Mouse (Mus musculus) lung, adult 2 months (tissue): ENCODE results near the gene Dok5.

Experiments
- CTCF ChIP-seq: fragments of 200-500 bp; IDR thresholded peaks from 2 replicates; pipeline ENCODE4 v1.5.1; 2011; ENCODE audit warnings: mild to moderate bottlenecking, low read length, control low read depth; ENCODE audit not compliant: insufficient read depth
- POLR2A ChIP-seq: fragments of 200-500 bp; IDR thresholded peaks from 2 replicates; pipeline ENCODE4 v1.6.1; 2011; ENCODE audit warnings: low read depth, mild to moderate bottlenecking, control low read depth, low read length, borderline replicate concordance; ENCODE audit errors: extremely low read depth

DNA sequence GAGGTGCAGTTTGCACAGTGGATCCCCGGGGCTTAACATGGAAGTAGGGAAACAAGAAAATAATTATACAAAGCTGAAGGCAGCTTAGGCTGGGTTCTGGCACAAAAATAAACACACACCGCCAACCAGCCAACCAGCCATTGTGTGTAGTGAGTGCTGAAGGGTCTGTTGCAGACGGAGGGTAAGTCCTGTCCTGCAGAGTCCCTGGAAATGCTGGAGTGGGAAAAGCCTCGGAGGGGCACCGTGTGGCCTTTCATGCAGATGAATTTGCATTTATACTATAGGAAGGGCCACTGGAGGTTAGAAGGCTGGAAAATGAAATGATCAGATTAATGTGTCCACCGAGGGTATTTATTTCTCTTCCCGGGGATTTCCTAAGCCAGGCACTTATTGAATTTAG is 97.2 kb downstream of the Dok5 start:
- TF ChIP-seq CTCF, result no peak
- no peak for TF ChIP-seq POLR2A
